Mouse (Mus musculus): ENCODE measurements around the gene Hils1. TPM values are rescaled to one million over a fixed set of nuclear protein-coding genes. Genes with fewer than 3 reads are reported as not detected.

Gene Hils1
- total RNA-seq (2021): not detected
- long read RNA-seq, experiment 1: 0 reads
- long read RNA-seq, experiment 2: 0 reads

DNA sequence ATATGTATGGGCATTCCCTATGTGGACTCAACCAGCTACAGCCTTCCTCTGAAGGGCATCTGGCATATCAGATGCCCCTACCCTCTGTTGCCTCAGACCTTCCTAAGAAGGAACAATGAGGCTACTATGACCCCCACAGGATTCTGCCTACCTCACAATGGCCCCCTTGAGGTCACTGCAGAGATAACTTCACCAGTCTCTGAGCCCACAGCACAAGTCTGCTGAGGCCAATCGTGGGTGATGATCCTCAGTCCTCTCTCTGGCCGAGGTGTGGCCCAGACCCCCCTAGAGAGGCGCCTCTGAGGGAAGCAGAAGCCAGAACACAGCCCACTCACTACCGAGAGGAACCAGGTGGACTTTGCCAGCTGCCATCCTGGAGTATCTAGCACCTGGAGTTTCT lies at the start of gene Hils1:
Hils1 (plus strand) TSS at position 175 of the 400 bp plus-strand sequence.
- Histone ChIP-seq H3K4me3 (no peak within 1 kb of the TSS), H3K27ac (no peak within 1 kb of the TSS)
- TF ChIP-seq CTCF (conservative IDR thresholded peaks at IDR 0.05): no peak; the same call in 1 of the 2 replicates
- DNase-seq (ENCODE audit: low spot score in 2 of 2): no peak

DNA sequence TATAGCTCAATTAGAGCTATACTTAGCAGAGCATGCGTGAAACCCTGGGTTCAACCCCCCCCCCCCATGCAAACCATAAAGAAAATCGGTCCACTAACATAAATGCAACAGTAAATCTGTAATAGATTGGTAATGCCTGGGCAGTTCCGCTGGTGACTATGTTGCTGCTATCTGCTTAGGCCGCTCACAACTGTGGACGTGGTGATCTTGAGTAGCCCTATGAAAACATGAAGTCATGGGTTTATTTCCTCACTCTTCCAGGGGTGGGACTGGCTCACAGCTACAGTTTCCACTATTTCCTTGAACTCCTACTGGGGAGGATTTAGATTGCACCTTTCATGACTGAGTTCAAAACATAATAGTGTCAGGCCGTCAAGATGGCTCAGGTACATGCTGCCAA lies 49.7 kb upstream of the Hils1 start:
- no peak for TF ChIP-seq CTCF (conservative IDR thresholded peaks at IDR 0.05)
- no peak overlapping the region for H3K27ac ChIP-seq
- no peak overlapping the region for H3K4me3 ChIP-seq
- no peak for DNase-seq (ENCODE audit: low spot score in 2 of 2)

DNA sequence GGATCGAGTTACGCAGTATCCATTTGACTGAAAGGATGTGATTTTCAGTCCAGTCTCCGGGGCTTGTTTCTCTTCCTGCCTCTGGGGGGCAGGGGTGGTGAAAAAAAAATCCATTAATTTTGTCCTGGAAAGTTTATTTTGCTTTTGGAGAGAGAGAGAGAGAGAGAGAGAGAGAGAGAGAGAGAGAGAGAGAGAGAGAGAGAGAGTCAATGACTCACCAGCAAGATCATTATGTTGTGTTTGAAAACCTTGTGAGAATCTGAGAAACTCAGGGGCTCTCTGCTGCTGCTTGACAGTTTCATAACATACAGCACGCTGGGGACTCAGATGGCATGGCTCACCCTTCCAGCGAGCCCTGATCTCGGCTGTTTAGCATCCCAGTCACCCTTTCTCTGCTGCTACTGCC lies 46.4 kb upstream of the Hils1 start:
- Histone ChIP-seq H3K27ac (no peak overlapping the region), H3K4me3 (no peak overlapping the region)
- peak; percentile 31; the same call in 1 of the 2 replicates for TF ChIP-seq CTCF (conservative IDR thresholded peaks at IDR 0.05)
- no peak for DNase-seq (ENCODE audit: low spot score in 2 of 2)

DNA sequence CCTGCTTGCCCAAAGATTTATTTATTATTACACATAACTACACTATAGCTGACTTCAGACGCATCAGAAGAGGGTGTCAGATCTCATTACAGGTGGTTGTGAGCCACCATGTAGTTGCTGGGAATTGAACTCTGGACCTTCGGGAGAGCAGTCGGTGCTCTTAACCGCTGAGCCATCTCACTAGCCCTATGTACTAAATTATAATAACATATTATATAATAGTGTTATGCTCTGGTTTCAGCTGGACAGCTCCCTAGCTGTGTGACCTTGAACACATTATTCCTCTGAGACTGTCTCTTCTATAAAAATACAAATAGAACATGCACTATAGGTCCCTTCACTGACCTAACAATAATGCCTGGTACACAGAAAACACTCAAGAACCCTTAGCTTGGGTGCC lies 42.4 kb upstream of the Hils1 start:
- no peak for TF ChIP-seq CTCF (conservative IDR thresholded peaks at IDR 0.05)
- Histone ChIP-seq H3K27ac (no peak overlapping the region), H3K4me3 (no peak overlapping the region)
- DNase-seq (ENCODE audit: low spot score in 2 of 2): no peak

DNA sequence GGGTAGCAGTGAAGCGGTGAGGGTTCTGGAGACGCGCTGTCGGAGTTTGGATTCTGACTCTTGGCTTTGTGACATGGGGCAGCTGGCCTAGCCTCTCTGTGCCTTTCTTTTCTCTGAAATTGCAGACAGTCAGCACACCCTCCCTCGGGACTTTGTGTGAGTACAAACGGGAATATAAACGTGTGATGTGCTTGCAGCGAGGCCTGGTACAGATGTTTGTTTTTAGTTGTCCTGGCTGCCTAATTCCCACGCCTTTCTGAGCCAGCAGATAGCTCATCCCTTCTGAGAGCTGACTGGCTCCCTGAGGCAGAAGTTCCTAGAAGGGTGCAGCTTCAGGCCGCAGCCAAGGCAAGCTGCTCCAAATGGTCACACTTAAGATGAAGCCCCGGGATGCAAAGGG lies 41.0 kb upstream of the Hils1 start:
- TF ChIP-seq CTCF (conservative IDR thresholded peaks at IDR 0.05): no peak

DNA sequence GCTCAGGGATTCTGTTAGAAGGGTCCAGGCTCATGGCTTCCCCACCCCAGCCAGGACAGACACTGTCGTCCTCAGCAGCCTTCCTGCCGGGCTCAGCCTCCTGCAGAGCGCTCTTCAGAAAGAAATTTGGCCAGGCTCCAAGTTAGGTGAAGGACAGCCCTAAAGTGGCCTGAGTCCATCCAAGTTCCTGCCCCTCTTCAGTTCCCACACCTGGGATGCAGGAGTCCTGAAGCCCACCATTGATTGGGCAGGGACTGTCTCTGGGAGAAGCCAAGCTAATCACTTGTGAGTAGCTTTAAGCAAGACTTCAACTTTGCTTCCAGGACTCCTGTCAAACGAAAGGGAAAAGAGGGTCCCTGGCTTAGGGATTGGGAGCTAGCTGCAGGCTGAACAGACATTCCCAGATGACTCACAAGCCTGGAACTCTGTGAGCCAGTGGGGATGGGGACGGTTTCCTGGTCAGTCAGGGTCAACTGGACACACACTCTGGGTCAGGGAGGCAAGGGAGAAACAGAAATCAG lies 39.6 kb upstream of the Hils1 start:
- H3K27ac ChIP-seq: no peak overlapping the region
- no peak for TF ChIP-seq CTCF (conservative IDR thresholded peaks at IDR 0.05)

More for the DNA sequence above, 41.0 kb upstream of the Hils1 start:
- Histone ChIP-seq H3K4me3 (no peak overlapping the region), H3K27ac (no peak overlapping the region)
- no peak for DNase-seq (ENCODE audit: low spot score in 2 of 2)

DNA sequence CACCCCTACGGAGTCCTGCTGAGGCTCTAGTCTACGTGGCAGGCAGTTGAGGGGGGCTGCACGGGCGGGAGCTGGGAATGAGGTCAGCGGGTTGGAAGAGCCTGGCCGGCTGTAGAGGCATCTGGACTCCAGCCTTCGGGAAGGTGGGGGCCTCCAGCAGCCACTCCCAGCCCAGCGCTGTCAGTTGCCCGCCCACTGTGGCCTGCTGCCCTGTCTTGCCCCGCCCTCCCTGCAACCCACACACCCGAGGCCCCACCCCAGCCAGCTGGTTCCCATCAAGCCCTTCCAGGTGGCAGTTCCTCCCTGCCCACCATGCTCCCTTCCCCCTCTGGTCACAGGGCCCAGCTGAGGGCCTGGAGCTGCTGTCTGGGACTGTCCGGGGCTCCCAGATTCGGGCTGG lies 38.6 kb upstream of the Hils1 start:
- Histone ChIP-seq H3K27ac (no peak overlapping the region), H3K4me3 (no peak overlapping the region)
- DNase-seq (ENCODE audit: low spot score in 2 of 2): peak in 1 of 2 experiments; percentile 25
- TF ChIP-seq CTCF (conservative IDR thresholded peaks at IDR 0.05): no peak

More for the DNA sequence above, 39.6 kb upstream of the Hils1 start:
- H3K4me3 ChIP-seq: no peak overlapping the region
- DNase-seq (ENCODE audit: low spot score in 2 of 2): no peak

DNA sequence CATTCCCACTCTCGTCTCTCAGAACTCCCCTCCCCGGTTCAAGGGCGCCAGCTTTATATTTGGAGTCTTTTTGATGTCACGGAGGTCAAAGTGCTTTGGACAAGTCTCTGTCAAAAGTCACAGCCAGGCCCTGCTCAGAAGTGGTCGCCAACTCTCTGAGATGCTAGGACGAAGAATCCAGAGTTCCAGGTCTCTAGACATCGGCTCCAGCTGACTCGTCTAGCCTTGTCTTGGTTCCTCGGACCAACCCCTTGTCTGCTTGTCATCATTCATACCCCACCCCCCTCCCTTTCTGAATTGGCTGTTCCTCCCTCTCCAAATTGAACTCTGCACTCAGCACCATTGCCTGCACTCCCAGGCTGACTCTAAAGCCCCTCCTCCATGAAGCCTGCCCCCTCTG lies 37.8 kb upstream of the Hils1 start:
- H3K4me3 ChIP-seq: no peak overlapping the region
- no peak overlapping the region for H3K27ac ChIP-seq
- DNase-seq (ENCODE audit: low spot score in 2 of 2): no peak
- TF ChIP-seq CTCF (conservative IDR thresholded peaks at IDR 0.05): no peak

DNA sequence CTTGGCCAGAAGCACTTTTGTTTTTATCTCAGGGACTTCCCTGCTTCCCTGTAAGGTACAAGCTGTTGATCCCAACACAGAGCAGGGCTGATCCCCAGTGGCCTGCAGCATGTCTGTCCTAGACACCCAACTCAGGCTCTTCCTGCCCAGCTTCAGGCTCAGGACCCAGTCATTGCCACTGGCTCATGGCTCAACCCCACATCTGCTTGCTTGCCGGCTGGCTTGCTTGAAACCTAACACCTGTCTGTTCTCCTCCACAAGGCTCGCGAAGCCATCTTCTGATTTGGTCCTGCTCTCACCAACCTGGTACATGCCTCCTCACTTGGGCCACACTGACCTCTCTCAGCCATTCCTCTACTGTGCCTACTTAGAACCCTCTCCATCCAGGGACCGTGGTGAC lies 37.2 kb upstream of the Hils1 start:
- H3K4me3 ChIP-seq: no peak overlapping the region
- no peak overlapping the region for H3K27ac ChIP-seq
- no peak for DNase-seq (ENCODE audit: low spot score in 2 of 2)
- TF ChIP-seq CTCF (conservative IDR thresholded peaks at IDR 0.05): no peak

DNA sequence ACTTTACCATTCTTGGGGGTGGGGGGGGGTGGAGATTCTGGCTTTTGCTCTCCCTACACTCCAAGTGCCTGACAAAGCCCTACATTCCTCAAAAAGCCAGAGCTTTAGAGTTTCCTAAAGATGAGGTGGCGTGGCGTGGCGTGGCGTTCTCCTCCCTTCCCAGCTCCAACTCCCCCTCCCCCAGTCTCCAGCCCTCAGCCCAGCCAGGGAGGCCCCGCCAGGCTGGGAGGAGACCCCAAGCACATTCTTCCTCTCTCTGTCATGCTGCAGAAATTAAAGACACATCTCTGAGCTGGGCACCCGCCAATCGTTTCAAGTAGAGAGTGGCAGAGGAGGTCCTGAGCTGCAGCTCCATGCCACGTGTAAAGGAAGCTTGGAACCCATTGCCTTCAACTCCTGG lies 33.8 kb upstream of the Hils1 start:
- H3K27ac ChIP-seq: no peak overlapping the region
- TF ChIP-seq CTCF (conservative IDR thresholded peaks at IDR 0.05): no peak
- DNase-seq (ENCODE audit: low spot score in 2 of 2): no peak

DNA sequence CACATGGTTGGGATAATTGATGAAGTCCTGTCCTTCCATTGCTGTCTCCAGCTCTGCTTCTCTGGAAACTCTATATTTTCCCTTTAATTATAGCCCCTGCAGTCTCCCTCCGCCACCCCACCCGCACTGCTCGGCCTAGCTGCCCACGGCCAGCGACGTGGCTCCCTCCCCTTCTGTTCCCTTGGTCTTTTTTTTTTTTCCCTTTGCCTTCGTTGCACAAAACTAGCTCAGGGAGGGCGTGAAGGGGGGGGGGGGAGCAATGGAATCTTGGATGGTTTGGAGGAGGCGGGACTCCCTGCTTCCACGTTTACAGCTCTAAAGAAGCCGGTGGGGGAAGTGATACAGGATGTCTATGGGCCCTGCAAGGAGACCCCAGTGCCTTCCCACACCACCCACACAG lies 32.9 kb upstream of the Hils1 start:
- H3K4me3 ChIP-seq: no peak overlapping the region
- TF ChIP-seq CTCF (conservative IDR thresholded peaks at IDR 0.05): no peak
- DNase-seq (ENCODE audit: low spot score in 2 of 2): no peak
- no peak overlapping the region for H3K27ac ChIP-seq

More for the DNA sequence above, 33.8 kb upstream of the Hils1 start:
- no peak overlapping the region for H3K4me3 ChIP-seq

DNA sequence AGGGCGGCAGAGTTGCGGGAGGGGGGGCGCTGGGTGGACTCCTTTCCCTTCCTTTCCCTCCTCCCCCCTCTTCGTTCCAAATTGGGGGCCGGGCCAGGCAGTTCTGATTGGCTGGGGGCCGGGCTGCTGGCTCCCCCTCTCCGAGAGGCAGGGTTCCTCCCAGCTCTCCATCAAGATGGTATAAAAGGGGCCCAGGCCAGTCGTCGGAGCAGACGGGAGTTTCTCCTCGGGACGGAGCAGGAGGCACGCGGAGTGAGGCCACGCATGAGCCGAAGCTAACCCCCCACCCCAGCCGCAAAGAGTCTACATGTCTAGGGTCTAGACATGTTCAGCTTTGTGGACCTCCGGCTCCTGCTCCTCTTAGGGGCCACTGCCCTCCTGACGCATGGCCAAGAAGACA lies 31.3 kb upstream of the Hils1 start, which contains the start of gene Col1a1:
Col1a1 (plus strand) TSS at position 180 of the 400 bp plus-strand sequence.
- TF ChIP-seq CTCF (conservative IDR thresholded peaks at IDR 0.05): no peak
- no peak for DNase-seq (ENCODE audit: low spot score in 2 of 2)
- Histone ChIP-seq H3K4me3 (peak within 1 kb of the TSS; percentile 49), H3K27ac (no peak within 1 kb of the TSS)

DNA sequence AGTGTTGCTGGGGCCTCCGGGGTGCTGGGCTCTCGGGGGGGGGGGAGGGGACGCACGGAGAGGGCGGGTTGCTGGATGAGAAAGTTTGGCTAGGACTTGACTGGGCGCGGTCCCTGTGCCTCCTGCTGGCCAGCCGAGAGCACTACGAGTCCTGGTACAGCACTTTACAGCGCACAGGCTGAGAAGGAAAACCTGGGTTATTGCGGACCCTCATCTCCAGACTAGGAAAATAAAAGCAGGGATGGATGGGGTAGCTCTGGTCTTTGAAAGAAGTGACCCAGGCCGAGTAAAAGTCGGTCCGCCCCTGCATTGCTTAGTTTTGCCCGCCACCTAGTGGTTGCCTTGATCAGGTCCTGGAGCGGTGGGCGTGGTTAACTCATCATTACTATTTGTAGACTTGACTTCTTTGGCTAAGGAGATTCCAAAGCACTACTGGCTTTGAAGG lies 30.5 kb upstream of the Hils1 start:
- peak; percentile 69 to 83 for DNase-seq (ENCODE audit: low spot score in 2 of 2)
- TF ChIP-seq CTCF (conservative IDR thresholded peaks at IDR 0.05): peak; percentile 94
- Histone ChIP-seq H3K4me3 (peak overlapping the region; percentile 49), H3K27ac (no peak overlapping the region)

DNA sequence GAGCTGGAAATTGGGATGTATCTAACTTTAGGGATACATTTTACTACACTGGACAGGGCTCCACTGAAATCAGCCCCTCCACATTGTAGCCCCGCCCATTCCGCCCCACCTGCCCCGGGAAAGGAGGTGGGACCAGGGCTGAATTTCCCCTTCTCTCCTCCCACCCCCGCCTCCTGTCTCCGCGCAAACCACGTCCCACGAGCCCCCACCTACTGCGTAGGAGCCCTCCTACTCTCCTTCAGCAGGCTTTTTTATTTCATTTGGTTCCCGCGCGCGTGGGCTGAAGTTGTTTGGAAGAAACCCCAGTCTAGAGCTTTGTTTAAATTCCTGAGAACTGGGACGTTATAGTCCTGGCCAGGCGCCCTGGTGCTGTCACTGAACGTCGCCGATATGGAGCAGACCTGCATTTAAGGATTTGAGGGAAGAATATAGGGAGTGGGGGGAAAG lies 30.0 kb upstream of the Hils1 start:
- peak; percentile 21 to 39 for DNase-seq (ENCODE audit: low spot score in 2 of 2)
- H3K4me3 ChIP-seq: peak overlapping the region; percentile 49; the same call in 1 of the 2 replicates
- no peak overlapping the region for H3K27ac ChIP-seq
- no peak for TF ChIP-seq CTCF (conservative IDR thresholded peaks at IDR 0.05)

Data from layer of hippocampus, adult 2 months (tissue).